Mouse (Mus musculus) C2C12 (cell line): ENCODE measurements around the gene Ppat.

Experiments used
- CTCF ChIP-seq: IDR thresholded peaks from one replicate; pipeline ENCODE4 v1.5.1; 2011; ENCODE audit not compliant: control insufficient read depth, insufficient read depth, insufficient read length
- MAX ChIP-seq: IDR thresholded peaks from one replicate; pipeline ENCODE4 v1.6.1; 2011; ENCODE audit warnings: mild to moderate bottlenecking, control low read depth
- MYOG ChIP-seq: IDR thresholded peaks from one replicate; pipeline ENCODE4 v1.6.1; 2011; ENCODE audit not compliant: control insufficient read depth, insufficient read length; ENCODE audit errors: extremely low read depth
- USF1 ChIP-seq: IDR thresholded peaks from one replicate; pipeline ENCODE4 v1.6.1; 2011; ENCODE audit warnings: low read depth, mild to moderate bottlenecking, control low read depth, moderate library complexity

- TF ChIP-seq CTCF: no peak
- TF ChIP-seq USF1: no peak
- TF ChIP-seq MAX: no peak
- no peak for TF ChIP-seq MYOG
These were observed 39.4 kb upstream of the Ppat start for GRCm38 (mm10) chr5:76990789-76991188.
